Mouse (Mus musculus): ENCODE results near the gene Psen2. TPM values are rescaled to one million over a fixed set of nuclear protein-coding genes. Genes with fewer than 3 reads are reported as not detected.

Psen2 gene
- total RNA-seq (2021) = 10 to 100 TPM; 12.5 to 12.7 TPM

GRCm38 (mm10) chr1:180263364-180263997 is at the start of gene Psen2:
Psen2 (minus strand) TSS chr1:180263438.
- peak; percentile 44 for DNase-seq

- DNase-seq = peak; percentile 85
Measured at GRCm38 (mm10) chr1:180312792-180313311, 49.6 kb upstream of the Psen2 start.

GRCm38 (mm10) chr1:180312286-180312685 is 49.0 kb upstream of the Psen2 start:
- DNase-seq = no peak

GRCm38 (mm10) chr1:180308897-180309296 is 45.7 kb upstream of the Psen2 start:
- DNase-seq = no peak

GRCm38 (mm10) chr1:180307661-180308060 is 44.4 kb upstream of the Psen2 start:
- DNase-seq = no peak

- DNase-seq = no peak
Measured at GRCm38 (mm10) chr1:180306889-180307288, 43.7 kb upstream of the Psen2 start.

GRCm38 (mm10) chr1:180303600-180303999 is 40.4 kb upstream of the Psen2 start:
- DNase-seq = no peak

- peak; percentile 39 for DNase-seq
Measured at GRCm38 (mm10) chr1:180302253-180303120, 39.2 kb upstream of the Psen2 start.

- no peak for DNase-seq
Measured at GRCm38 (mm10) chr1:180300997-180301396, 37.8 kb upstream of the Psen2 start.

- DNase-seq = no peak
Measured at GRCm38 (mm10) chr1:180300292-180300691, 37.1 kb upstream of the Psen2 start.

- DNase-seq = no peak
Measured at GRCm38 (mm10) chr1:180299697-180300096, 36.5 kb upstream of the Psen2 start.

- DNase-seq = peak; percentile 26
Measured at GRCm38 (mm10) chr1:180296088-180296487, 32.9 kb upstream of the Psen2 start.

GRCm38 (mm10) chr1:180290358-180290757 is 27.1 kb upstream of the Psen2 start:
- DNase-seq = no peak

- no peak for DNase-seq
Measured at GRCm38 (mm10) chr1:180289788-180290187, 26.6 kb upstream of the Psen2 start.

- no peak for DNase-seq
Measured at GRCm38 (mm10) chr1:180288872-180289468, 25.7 kb upstream of the Psen2 start.

GRCm38 (mm10) chr1:180288227-180288626 is 25.0 kb upstream of the Psen2 start:
- no peak for DNase-seq

- peak; percentile 62 for DNase-seq
Measured at GRCm38 (mm10) chr1:180286081-180286831, 23.0 kb upstream of the Psen2 start.

GRCm38 (mm10) chr1:180283813-180284768 is 20.9 kb upstream of the Psen2 start:
- DNase-seq = peak; percentile 31

- no peak for DNase-seq
Measured at GRCm38 (mm10) chr1:180282581-180282980, 19.3 kb upstream of the Psen2 start.

- peak; percentile 83 for DNase-seq
Measured at GRCm38 (mm10) chr1:180279648-180280047, 16.4 kb upstream of the Psen2 start.

GRCm38 (mm10) chr1:180277563-180277962 is 14.3 kb upstream of the Psen2 start:
- no peak for DNase-seq

Measured in heart, postnatal 4 days (tissue).